Mouse (Mus musculus) forebrain, embryonic 14.5 days (tissue): ENCODE measurements at regions not wholly inside any gene's neighbourhood (a gene's known extent, or its start where the extent isn't known, plus 50 kb on each side); places are given as distances from the start of the nearest gene placed in this dataset.

Source experiments
- ATAC-seq: fragments of 200-750 bp; cut with Nextera tagmentation; 2 replicates; pipeline ENCODE4 v1.8.0; 2017; ENCODE audit warnings: mild to moderate bottlenecking, moderate library complexity
- DNase-seq: peaks from one replicate; pipeline ENCODE4 v3.0.0-alpha.2; 2015; ENCODE audit warnings: low spot score
- H3K27ac ChIP-seq: fragments of 300-500 bp; sonication (generic); 2 replicates; pipeline ENCODE4 v1.5.1; 2014; ENCODE audit warnings: low read depth, mild to moderate bottlenecking, control low read depth, low read length, moderate library complexity
- H3K27me3 ChIP-seq: fragments of 300-500 bp; sonication (generic); replicated peaks from 2 replicates; pipeline ENCODE4 v1.6.1; 2014; ENCODE audit warnings: low read length, control low read depth, mixed read lengths; ENCODE audit not compliant: control insufficient read depth, insufficient read depth
- H3K36me3 ChIP-seq: fragments of 300-500 bp; sonication (generic); 2 replicates; pipeline ENCODE4 v1.6.1; 2014; ENCODE audit warnings: low read length, control low read depth; ENCODE audit not compliant: control insufficient read depth, insufficient read depth
- H3K4me1 ChIP-seq: fragments of 300-500 bp; sonication (generic); 2 replicates; pipeline ENCODE4 v1.6.1; 2014; ENCODE audit warnings: antibody characterized with exemption, low read length, control low read depth; ENCODE audit not compliant: control insufficient read depth, insufficient read depth
- H3K4me2 ChIP-seq: fragments of 300-500 bp; sonication (generic); 2 replicates; pipeline ENCODE4 v1.6.1; 2014; ENCODE audit warnings: mild to moderate bottlenecking, control low read depth, low read length
- H3K4me3 ChIP-seq: fragments of 300-500 bp; sonication (generic); 2 replicates; pipeline ENCODE4 v1.5.1; 2014; ENCODE audit warnings: low read depth, low read length, control low read depth
- H3K9ac ChIP-seq: fragments of 300-500 bp; sonication (generic); 2 replicates; pipeline ENCODE4 v1.6.1; 2014; ENCODE audit warnings: mild to moderate bottlenecking, low read length, control low read depth, moderate library complexity
- H3K9me3 ChIP-seq: fragments of 300-500 bp; sonication (generic); replicated peaks from 2 replicates; pipeline ENCODE4 v1.6.1; 2016; ENCODE audit warnings: low read length, control low read depth, mixed read lengths; ENCODE audit not compliant: control insufficient read depth
- WGBS: fragments of 180-500 bp; shearing (Covaris S2); extraction: QIAGEN DNeasy Blood & Tissue Kit; methylation state at CpG from one replicate; pipeline ENCODE4 v1.1.7; 2014; 5-methylcytosine and 5-hydroxymethylcytosine counted together

GRCm38 (mm10) chr12:106128944-106129724, 119.1 kb downstream of the Vrk1 start:
- no peak overlapping the region for H3K4me2 ChIP-seq
- no peaks in the 10 kb centered on the region for H3K9me3 ChIP-seq
- H3K9ac ChIP-seq: no peak overlapping the region
- no peaks in the 10 kb centered on the region for H3K36me3 ChIP-seq
- peak overlapping the region; percentile 91 for H3K27ac ChIP-seq
- peaks cover 9% of the 10 kb centered on the region for H3K4me1 ChIP-seq
- ATAC-seq (peak; percentile 76), DNase-seq (peak; percentile 86)
- no peak overlapping the region for H3K4me3 ChIP-seq
- no peaks in the 10 kb centered on the region for H3K27me3 ChIP-seq
- WGBS: 61% methylated on average over 23 of the region's 23 CpGs

GRCm38 (mm10) chr12:106130071-106130676, 120.1 kb downstream of the Vrk1 start:
- peak; percentile 60 for DNase-seq
- ATAC-seq: peak; percentile 46; the same call in 1 of the 2 replicates
- peak overlapping the region; percentile 91 for H3K27ac ChIP-seq
- peaks cover 9% of the 10 kb centered on the region for H3K4me1 ChIP-seq
- H3K9me3 ChIP-seq: no peaks in the 10 kb centered on the region
- H3K4me2 ChIP-seq: no peak overlapping the region
- H3K9ac ChIP-seq: peak overlapping the region; percentile 6; the same call in 1 of the 2 replicates
- no peak overlapping the region for H3K4me3 ChIP-seq
- WGBS: 65% methylated on average over 11 of the region's 11 CpGs
- no peaks in the 10 kb centered on the region for H3K27me3 ChIP-seq
- H3K36me3 ChIP-seq: no peaks in the 10 kb centered on the region

GRCm38 (mm10) chr12:106132715-106133114, 122.7 kb downstream of the Vrk1 start:
- Histone ChIP-seq H3K4me2 (no peak overlapping the region), H3K4me1 (peaks cover 9% of the 10 kb centered on the region), H3K9me3 (no peaks in the 10 kb centered on the region), H3K9ac (no peak overlapping the region), H3K36me3 (no peaks in the 10 kb centered on the region), H3K27me3 (no peaks in the 10 kb centered on the region), H3K27ac (no peak overlapping the region), H3K4me3 (no peak overlapping the region)
- no peak for ATAC-seq
- WGBS: 92% methylated on average over 8 of the region's 8 CpGs
- DNase-seq: no peak

- WGBS: 84% methylated on average over 15 of the region's 15 CpGs
- no peaks in the 10 kb centered on the region for H3K4me1 ChIP-seq
Measured at GRCm38 (mm10) chr12:106138466-106138865, 128.4 kb downstream of the Vrk1 start.

GRCm38 (mm10) chr12:106139491-106139890, 129.5 kb downstream of the Vrk1 start:
- DNase-seq (peak; percentile 25), ATAC-seq (no peak)
- H3K4me3 ChIP-seq: no peak overlapping the region
- H3K27ac ChIP-seq: peak overlapping the region; percentile 9; the same call in 1 of the 2 replicates
- H3K36me3 ChIP-seq: no peaks in the 10 kb centered on the region
- WGBS: 75% methylated on average over 11 of the region's 11 CpGs
- H3K9ac ChIP-seq: no peak overlapping the region
- H3K4me1 ChIP-seq: no peaks in the 10 kb centered on the region
- no peak overlapping the region for H3K4me2 ChIP-seq
- no peaks in the 10 kb centered on the region for H3K27me3 ChIP-seq
- no peaks in the 10 kb centered on the region for H3K9me3 ChIP-seq

More at GRCm38 (mm10) chr12:106138466-106138865, 128.4 kb downstream of the Vrk1 start:
- Histone ChIP-seq H3K27me3 (no peaks in the 10 kb centered on the region), H3K4me2 (no peak overlapping the region), H3K36me3 (no peaks in the 10 kb centered on the region), H3K27ac (no peak overlapping the region), H3K9me3 (no peaks in the 10 kb centered on the region), H3K9ac (no peak overlapping the region), H3K4me3 (no peak overlapping the region)
- no peak for DNase-seq
- no peak for ATAC-seq

GRCm38 (mm10) chr12:106139927-106140326, 129.9 kb downstream of the Vrk1 start:
- Histone ChIP-seq H3K9ac (no peak overlapping the region), H3K4me3 (no peak overlapping the region), H3K4me1 (no peaks in the 10 kb centered on the region), H3K27ac (peak overlapping the region; percentile 9; the same call in 1 of the 2 replicates), H3K4me2 (no peak overlapping the region), H3K27me3 (no peaks in the 10 kb centered on the region), H3K9me3 (no peaks in the 10 kb centered on the region), H3K36me3 (no peaks in the 10 kb centered on the region)
- DNase-seq (no peak), ATAC-seq (no peak)
- WGBS: 73% methylated on average over 5 of the region's 5 CpGs

- ATAC-seq (no peak), DNase-seq (peak; percentile 21)
- H3K36me3 ChIP-seq: no peaks in the 10 kb centered on the region
- no peak overlapping the region for H3K4me3 ChIP-seq
- no peaks in the 10 kb centered on the region for H3K9me3 ChIP-seq
- no peak overlapping the region for H3K9ac ChIP-seq
- 68% methylated on average over 8 of the region's 8 CpGs for WGBS
- no peak overlapping the region for H3K4me2 ChIP-seq
- H3K27ac ChIP-seq: no peak overlapping the region
- H3K4me1 ChIP-seq: no peaks in the 10 kb centered on the region
- H3K27me3 ChIP-seq: no peaks in the 10 kb centered on the region
Measured at GRCm38 (mm10) chr12:106140671-106141070, 130.6 kb downstream of the Vrk1 start.

GRCm38 (mm10) chr12:106143548-106143947, 133.5 kb downstream of the Vrk1 start:
- Histone ChIP-seq H3K27ac (no peak overlapping the region), H3K4me1 (no peaks in the 10 kb centered on the region), H3K4me3 (no peak overlapping the region), H3K27me3 (no peaks in the 10 kb centered on the region), H3K9ac (no peak overlapping the region), H3K4me2 (no peak overlapping the region), H3K9me3 (no peaks in the 10 kb centered on the region), H3K36me3 (no peaks in the 10 kb centered on the region)
- no peak for DNase-seq
- no peak for ATAC-seq
- 53% methylated on average over 3 of the region's 3 CpGs for WGBS

GRCm38 (mm10) chr12:106156837-106157236, 146.8 kb downstream of the Vrk1 start:
- Histone ChIP-seq H3K4me3 (no peak overlapping the region), H3K4me2 (no peak overlapping the region), H3K9ac (no peak overlapping the region), H3K27me3 (no peaks in the 10 kb centered on the region), H3K4me1 (no peaks in the 10 kb centered on the region), H3K9me3 (no peaks in the 10 kb centered on the region), H3K36me3 (no peaks in the 10 kb centered on the region), H3K27ac (no peak overlapping the region)
- whole genome bisulfite sequencing: 89% methylated on average over 6 of the region's 6 CpGs
- no peak for DNase-seq
- no peak for ATAC-seq
